Mouse (Mus musculus): ENCODE measurements around the gene Lrrc59. TPM values are rescaled to one million over a fixed set of nuclear protein-coding genes. Genes with fewer than 3 reads are reported as not detected.

The Lrrc59 gene
- 157 TPM for polyA plus RNA-seq (2021)

DNA sequence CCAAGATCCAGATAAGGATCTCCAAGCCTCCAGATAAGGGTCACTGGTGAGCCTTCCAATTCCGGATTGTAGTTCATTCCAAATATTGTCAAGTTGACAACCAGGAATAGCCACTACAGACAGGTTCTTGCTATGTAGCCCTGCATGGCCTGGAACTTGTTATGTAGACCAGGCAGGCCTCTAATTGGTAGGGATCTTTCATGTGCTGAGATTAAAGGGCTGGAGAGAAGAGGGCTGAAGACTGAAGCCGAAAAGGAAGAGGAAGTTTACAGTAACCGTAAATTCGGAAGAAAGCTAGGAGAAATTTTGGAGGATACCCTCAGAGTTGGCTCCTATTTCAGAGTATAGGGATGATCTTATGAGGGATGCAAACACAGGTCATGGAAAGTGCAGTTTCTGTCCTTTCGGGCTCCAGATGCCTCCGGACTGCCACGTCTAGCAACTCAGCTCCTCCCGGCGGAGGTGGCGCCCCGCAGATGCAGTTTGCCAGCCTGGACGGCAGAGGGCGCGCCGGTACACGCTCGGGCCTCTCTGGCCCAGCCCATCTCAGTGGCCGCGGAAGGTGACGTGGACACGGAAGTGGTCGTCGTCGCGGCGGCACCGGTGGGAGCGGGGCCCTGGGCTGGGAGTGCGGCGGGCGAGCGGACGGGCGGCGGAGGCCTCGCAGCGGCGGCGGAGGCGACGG, at the start of gene Lrrc59:
Gene Lrrc59 (plus strand): TSS at position 569 of the 685 bp plus-strand sequence.
- TF ChIP-seq CTCF (IDR thresholded peaks at IDR 0.05) = peak; percentile 100
- in situ Hi-C loops (cut with MboI; ENCODE audit: low pct_unique_long_range_greater_than_20kb) = no loop called here
- DNase-seq (ENCODE audit: low read depth, low spot score) = peak; percentile 31
- CTCF ChIA-PET = interaction anchor here (0.6 to 3.5 kb wide), 9 partner anchors 9 to 90 kb away, joined by 3 to 38 read pairs (median 4); no protein-coding TSS in a partner anchor
- ATAC-seq = peak; percentile 72
- no peaks in the 10 kb centered on the region for H3K27me3 ChIP-seq
- POLR2A ChIA-PET = interaction anchor here (0.6 to 1.2 kb wide), 4 partner anchors 8 to 80 kb away, joined by 3 to 5 read pairs (median 4); partner anchors contain the start of genes Eme1, Mrpl27 and Rsad1

GRCm38 (mm10) chr11:94580111-94580740, 49.3 kb upstream of the Lrrc59 start:
- ChIA-PET CTCF (interaction anchor here (0.7 kb wide), 1 partner anchor 137 kb away, joined by 3 read pairs; no protein-coding TSS in a partner anchor), POLR2A (interaction anchor here (0.7 kb wide), 1 partner anchor 9 kb away, joined by 3 read pairs; no protein-coding TSS in a partner anchor)
- in situ Hi-C loops (cut with MboI; ENCODE audit: low pct_unique_long_range_greater_than_20kb) = no loop called here
- H3K27me3 ChIP-seq = no peaks in the 10 kb centered on the region
- DNase-seq (ENCODE audit: low read depth, low spot score) = no peak
- TF ChIP-seq CTCF (IDR thresholded peaks at IDR 0.05) = no peak
- ATAC-seq = no peak

DNA sequence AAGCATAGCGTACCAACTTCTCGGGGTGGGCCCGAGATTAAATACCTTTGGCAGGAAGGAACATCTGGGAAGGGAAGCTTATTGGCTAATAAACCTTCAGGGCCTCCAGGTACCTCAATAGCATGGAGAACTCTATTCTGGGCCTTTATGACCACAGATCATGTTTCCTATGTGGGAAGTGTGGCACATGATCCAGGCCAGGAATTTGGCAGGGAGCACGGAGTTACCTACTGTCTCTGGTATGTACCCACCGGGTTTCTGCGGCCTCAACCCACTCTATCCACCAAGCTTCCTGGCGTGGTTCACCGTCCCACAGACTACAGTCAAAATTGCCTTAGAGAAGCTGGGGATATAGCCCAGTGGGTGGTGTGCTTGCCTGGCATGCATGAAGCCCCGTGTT, 44.5 kb upstream of the Lrrc59 start:
- ATAC-seq (peak; percentile 57), DNase-seq (ENCODE audit: low read depth, low spot score) (peak; percentile 48)
- H3K27me3 ChIP-seq = no peaks in the 10 kb centered on the region
- in situ Hi-C loops (cut with MboI; ENCODE audit: low pct_unique_long_range_greater_than_20kb) = no loop called here
- no peak for TF ChIP-seq CTCF (IDR thresholded peaks at IDR 0.05)
- POLR2A ChIA-PET = no interaction called here
- CTCF ChIA-PET = interaction anchor here (1.7 kb wide), 1 partner anchor 15 kb away, joined by 4 read pairs; no protein-coding TSS in a partner anchor

GRCm38 (mm10) chr11:94587511-94587910, 42.1 kb upstream of the Lrrc59 start:
- ATAC-seq (no peak), DNase-seq (ENCODE audit: low read depth, low spot score) (no peak)
- no peak for TF ChIP-seq CTCF (IDR thresholded peaks at IDR 0.05)
- ChIA-PET POLR2A (interaction anchor here (0.7 kb wide), 1 partner anchor 284 kb away, joined by 4 read pairs; no protein-coding TSS in a partner anchor), CTCF (interaction anchor here (1.4 kb wide), 1 partner anchor 11 kb away, joined by 3 read pairs; no protein-coding TSS in a partner anchor)
- H3K27me3 ChIP-seq = no peaks in the 10 kb centered on the region
- in situ Hi-C loops (cut with MboI; ENCODE audit: low pct_unique_long_range_greater_than_20kb) = no loop called here

DNA sequence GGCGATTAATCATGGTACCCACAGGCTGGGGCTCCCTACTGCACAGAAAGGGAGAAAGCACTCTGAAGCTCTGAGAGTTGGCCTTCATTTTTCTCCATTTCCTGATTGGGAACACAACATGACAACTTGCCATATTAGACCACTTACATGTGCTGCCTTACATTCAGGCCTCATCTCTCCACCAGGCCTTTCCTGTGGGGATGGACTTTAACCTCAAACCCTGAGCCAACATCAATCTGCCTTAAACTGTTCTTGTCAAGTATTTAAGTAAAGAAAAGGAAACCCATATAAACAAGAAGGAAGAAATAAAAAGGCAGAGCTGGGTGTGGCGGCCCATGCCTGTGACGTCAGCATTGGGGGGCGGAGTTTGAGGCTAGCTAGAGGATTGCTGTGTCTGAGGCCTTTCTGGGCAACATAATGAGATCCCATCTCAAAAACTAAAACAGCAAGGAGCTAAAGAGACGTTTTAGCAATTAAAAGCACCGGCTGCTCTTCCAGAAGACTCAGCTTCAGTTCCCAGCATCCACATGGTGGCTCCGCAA, 33.2 kb upstream of the Lrrc59 start:
- H3K27me3 ChIP-seq = no peaks in the 10 kb centered on the region
- ChIA-PET CTCF (no interaction called here), POLR2A (no interaction called here)
- in situ Hi-C loops (cut with MboI; ENCODE audit: low pct_unique_long_range_greater_than_20kb) = no loop called here
- no peak for TF ChIP-seq CTCF (IDR thresholded peaks at IDR 0.05)
- DNase-seq (ENCODE audit: low read depth, low spot score) (no peak), ATAC-seq (no peak)

GRCm38 (mm10) chr11:94597319-94597718, 32.2 kb upstream of the Lrrc59 start:
- ChIA-PET CTCF (interaction anchor here (1.6 kb wide), 1 partner anchor 32 kb away, joined by 4 read pairs; the partner anchor contains the start of gene Lrrc59), POLR2A (no interaction called here)
- in situ Hi-C loops (cut with MboI; ENCODE audit: low pct_unique_long_range_greater_than_20kb) = no loop called here
- no peaks in the 10 kb centered on the region for H3K27me3 ChIP-seq
- peak; percentile 55 for DNase-seq (ENCODE audit: low read depth, low spot score)
- no peak for TF ChIP-seq CTCF (IDR thresholded peaks at IDR 0.05)
- ATAC-seq = no peak

DNA sequence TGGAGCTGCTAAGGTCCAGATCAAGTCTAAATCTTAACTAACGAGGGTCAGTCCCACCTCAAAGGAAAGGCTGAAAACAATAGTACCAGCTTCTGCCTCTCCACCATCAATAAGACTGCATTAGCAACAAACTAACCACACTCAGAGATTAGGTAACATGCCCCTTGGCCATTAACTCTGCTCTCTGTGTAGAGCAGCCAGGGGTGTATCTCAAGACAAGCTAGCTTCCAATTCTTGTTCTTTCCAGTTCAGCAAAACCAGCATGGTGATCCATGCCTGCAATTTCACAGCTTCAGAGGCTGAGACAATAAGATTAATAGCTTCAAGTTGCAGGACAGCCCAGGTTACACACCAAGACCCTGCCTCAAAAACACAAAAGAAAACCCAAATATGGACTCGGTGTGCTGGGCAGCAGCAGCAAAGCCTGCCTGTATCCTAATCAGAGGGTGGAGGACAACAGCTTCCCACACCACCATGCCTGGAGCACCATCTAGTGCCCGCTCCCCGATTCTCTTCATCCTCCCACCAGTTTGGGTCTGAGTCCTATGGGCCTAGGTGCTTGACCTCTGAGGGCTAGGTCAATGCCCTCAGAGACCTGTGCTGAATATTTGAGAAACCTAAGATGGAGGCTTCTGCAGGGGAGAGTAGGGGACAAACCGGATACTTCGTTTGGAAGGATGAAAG, 31.0 kb upstream of the Lrrc59 start:
- no peaks in the 10 kb centered on the region for H3K27me3 ChIP-seq
- no peak for ATAC-seq
- TF ChIP-seq CTCF (IDR thresholded peaks at IDR 0.05) = no peak
- in situ Hi-C loops (cut with MboI; ENCODE audit: low pct_unique_long_range_greater_than_20kb) = no loop called here
- ChIA-PET POLR2A (no interaction called here), CTCF (interaction anchor here (0.9 to 1.6 kb wide), 2 partner anchors 11 to 31 kb away, joined by 3 to 4 read pairs; partner anchors contain the start of gene Lrrc59)
- DNase-seq (ENCODE audit: low read depth, low spot score) = no peak

GRCm38 (mm10) chr11:94600447-94600846, 29.1 kb upstream of the Lrrc59 start:
- H3K27me3 ChIP-seq = no peaks in the 10 kb centered on the region
- TF ChIP-seq CTCF (IDR thresholded peaks at IDR 0.05) = no peak
- no peak for ATAC-seq
- CTCF ChIA-PET = interaction anchor here (1.5 kb wide), 1 partner anchor 15 kb away, joined by 4 read pairs; no protein-coding TSS in a partner anchor
- DNase-seq (ENCODE audit: low read depth, low spot score) = no peak
- in situ Hi-C loops (cut with MboI; ENCODE audit: low pct_unique_long_range_greater_than_20kb) = no loop called here
- POLR2A ChIA-PET = no interaction called here

GRCm38 (mm10) chr11:94601321-94602281, 28.0 kb upstream of the Lrrc59 start, which contains the start of gene Acsf2:
Gene Acsf2, minus strand, starts transcription at chr11:94601871.
- DNase-seq (ENCODE audit: low read depth, low spot score) (no peak), ATAC-seq (peak; percentile 44)
- no peak for TF ChIP-seq CTCF (IDR thresholded peaks at IDR 0.05)
- POLR2A ChIA-PET = no interaction called here
- in situ Hi-C loops (cut with MboI; ENCODE audit: low pct_unique_long_range_greater_than_20kb) = no loop called here
- no peaks in the 10 kb centered on the region for H3K27me3 ChIP-seq
- CTCF ChIA-PET = interaction anchor here (1.0 to 1.5 kb wide), 2 partner anchors 16 to 28 kb away, joined by 3 to 4 read pairs; partner anchors contain the start of gene Lrrc59
